Mouse (Mus musculus) testis, adult 2 months (tissue): Measurements from ENCODE around the gene Cmip.

Source experiments
- CTCF ChIP-seq: fragments of 200-500 bp; IDR thresholded peaks from 2 replicates; pipeline ENCODE4 v1.5.1; 2012; ENCODE audit warnings: low read depth, mild to moderate bottlenecking, inconsistent platforms, low read length, moderate library complexity; ENCODE audit not compliant: control insufficient read depth, insufficient read depth, insufficient replicate concordance
- POLR2A ChIP-seq: fragments of 200-500 bp; IDR thresholded peaks from 2 replicates; pipeline ENCODE4 v1.6.1; 2012; ENCODE audit warnings: low read depth, mild to moderate bottlenecking, inconsistent platforms, low read length, moderate library complexity; ENCODE audit not compliant: control insufficient read depth

DNA sequence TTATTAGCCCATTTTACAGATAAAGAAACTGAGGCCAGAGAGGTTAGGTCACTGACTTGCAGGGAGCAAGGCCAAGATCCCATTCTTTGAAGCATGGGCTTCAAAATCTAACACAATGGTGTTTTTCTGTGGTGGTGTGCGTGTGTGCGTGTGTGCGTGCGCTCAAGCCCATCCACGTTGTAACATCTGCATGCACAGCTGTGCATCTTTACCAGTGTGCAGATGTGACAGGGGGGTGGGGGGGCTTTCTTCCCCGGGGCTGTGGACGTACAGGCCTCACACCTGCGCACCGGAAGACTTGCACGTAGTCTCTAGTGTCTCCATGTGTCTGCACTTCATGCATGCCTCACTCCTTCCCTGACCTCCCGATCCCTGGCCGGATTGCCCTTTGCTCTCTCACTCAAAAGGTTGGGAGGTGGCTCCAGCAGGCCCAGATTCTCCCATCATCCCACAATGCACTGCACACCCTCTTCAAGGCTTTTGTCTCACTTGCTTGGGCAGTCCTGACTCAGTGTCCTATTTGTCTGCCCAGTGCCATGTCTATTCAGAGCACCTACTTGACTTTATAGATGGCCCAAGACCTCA lies 44.7 kb downstream of the Cmip start:
- TF ChIP-seq POLR2A (no peak), CTCF (no peak)
